Mouse (Mus musculus) stomach, postnatal 0 days (tissue): ENCODE data around the gene Mpig6b. TPM values are rescaled to one million over a fixed set of nuclear protein-coding genes. Genes with fewer than 3 reads are reported as not detected.

Experiments
- ATAC-seq: fragments of 200-750 bp; cut with Nextera tagmentation; 2 replicates; pipeline ENCODE4 v1.8.0; 2017; ENCODE audit not compliant: low FRiP score, low TSS enrichment
- DNase-seq: peaks from one replicate; pipeline ENCODE4 v3.0.0-alpha.2; 2016; ENCODE audit warnings: low spot score
- H3K27ac ChIP-seq: fragments of 300-500 bp; sonication (generic); replicated peaks from 2 replicates; pipeline ENCODE4 v1.5.1; 2014; ENCODE audit warnings: mild to moderate bottlenecking, control low read depth
- H3K27me3 ChIP-seq: fragments of 300-500 bp; sonication (generic); 2 replicates; pipeline ENCODE4 v1.6.1; 2014; ENCODE audit warnings: low read length; ENCODE audit not compliant: control insufficient read depth, insufficient read depth
- H3K36me3 ChIP-seq: fragments of 300-500 bp; sonication (generic); 2 replicates; pipeline ENCODE4 v1.6.1; 2014; ENCODE audit warnings: low read length, mixed read lengths; ENCODE audit not compliant: control insufficient read depth, insufficient read depth
- H3K4me1 ChIP-seq: fragments of 300-500 bp; sonication (generic); replicated peaks from 2 replicates; pipeline ENCODE4 v1.6.1; 2014; ENCODE audit warnings: antibody characterized with exemption; ENCODE audit not compliant: control insufficient read depth, insufficient read depth
- H3K4me2 ChIP-seq: fragments of 300-500 bp; sonication (generic); replicated peaks from 2 replicates; pipeline ENCODE4 v1.6.1; 2014; ENCODE audit warnings: low read depth, mild to moderate bottlenecking, control low read depth, moderate library complexity
- H3K4me3 ChIP-seq: fragments of 300-500 bp; sonication (generic); 2 replicates; pipeline ENCODE4 v1.5.1; 2014; ENCODE audit warnings: low read depth, low read length, control low read depth
- H3K9ac ChIP-seq: fragments of 300-500 bp; sonication (generic); 2 replicates; pipeline ENCODE4 v1.6.1; 2014; ENCODE audit warnings: mild to moderate bottlenecking, low read length, control low read depth, mixed read lengths
- H3K9me3 ChIP-seq: fragments of 300-500 bp; sonication (generic); 2 replicates; pipeline ENCODE4 v1.6.1; 2016; ENCODE audit warnings: low read length; ENCODE audit not compliant: control insufficient read depth
- CTCF ChIP-seq: IDR thresholded peaks from 2 replicates; pipeline ENCODE4 v1.5.1; 2016; ENCODE audit warnings: antibody characterized with exemption, low read depth, mild to moderate bottlenecking, moderate library complexity
- EP300 ChIP-seq: optimal IDR thresholded peaks from 2 replicates; pipeline ENCODE3; 2016; ENCODE audit warnings: antibody characterized with exemption
- WGBS: fragments of 180-500 bp; shearing (Covaris S2); extraction: QIAGEN DNeasy Blood & Tissue Kit; methylation state at CpG from one replicate; pipeline ENCODE4 v1.1.7; 2014; 5-methylcytosine and 5-hydroxymethylcytosine counted together
- polyA plus RNA-seq: library from polyadenylated mRNA; unstranded; fragments of >200 nt; fragmentation: Nextera tagmentation; extraction: Ambion mirVana; gene quantifications from 2 replicates; pipeline ENCODE4 v1.2.1, GENCODE M21; 2015

The Mpig6b gene
- polyA plus RNA-seq, 1 experiment from 2014 or later = 0.49 TPM

DNA sequence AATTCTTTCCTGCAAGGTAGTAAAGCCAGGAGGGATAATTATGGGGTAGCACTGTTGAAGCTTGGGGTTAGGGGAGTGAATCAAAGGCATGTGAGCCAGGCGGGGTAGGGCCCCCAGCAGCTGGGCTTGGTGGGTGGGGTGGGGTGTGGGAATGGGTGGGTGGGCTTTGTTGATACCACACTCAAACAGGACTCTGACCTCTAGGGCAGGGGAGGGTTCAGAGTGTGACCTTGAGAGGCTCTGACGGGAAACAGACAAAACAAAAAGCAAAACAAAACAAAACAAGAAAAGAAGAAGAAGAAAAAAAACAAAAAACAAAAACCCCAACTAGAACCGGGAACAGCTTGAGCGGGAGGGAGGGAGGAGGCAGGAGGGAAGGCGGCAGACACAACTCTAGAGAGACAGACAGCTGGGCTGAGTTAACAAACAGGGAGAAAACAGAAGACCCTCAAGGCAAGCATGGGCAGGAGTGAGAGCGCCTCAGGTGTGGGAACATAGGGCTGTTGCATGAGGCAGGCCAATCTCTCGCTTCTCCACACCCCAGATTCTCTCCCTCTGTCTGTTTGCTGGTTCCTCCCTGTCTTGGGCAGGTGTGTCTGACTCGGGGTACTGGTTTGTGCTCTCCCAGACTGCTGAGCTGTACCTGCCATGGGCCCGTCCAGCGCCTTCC lies 10.7 kb upstream of the Mpig6b start, which contains the start of gene Ly6g6e:
Gene Ly6g6e (plus strand): TSS at position 396 of the 670 bp plus-strand sequence.
- no peaks in the 10 kb centered on the region for H3K36me3 ChIP-seq
- ATAC-seq (no peak), DNase-seq (no peak)
- peak within 1 kb of the TSS; percentile 41 for H3K9ac ChIP-seq
- peak within 1 kb of the TSS; percentile 84 for H3K27ac ChIP-seq
- H3K4me1 ChIP-seq = no peaks in the 10 kb centered on the region; the same call in 1 of the 2 replicates
- H3K4me3 ChIP-seq = peak within 1 kb of the TSS; percentile 22
- H3K27me3 ChIP-seq = no peaks in the 10 kb centered on the region
- WGBS = 29% methylated on average over 10 of the region's 10 CpGs
- TF ChIP-seq CTCF (no peak), EP300 (no peak)
- no peaks in the 10 kb centered on the region for H3K9me3 ChIP-seq
- peak within 1 kb of the TSS; percentile 52 for H3K4me2 ChIP-seq

DNA sequence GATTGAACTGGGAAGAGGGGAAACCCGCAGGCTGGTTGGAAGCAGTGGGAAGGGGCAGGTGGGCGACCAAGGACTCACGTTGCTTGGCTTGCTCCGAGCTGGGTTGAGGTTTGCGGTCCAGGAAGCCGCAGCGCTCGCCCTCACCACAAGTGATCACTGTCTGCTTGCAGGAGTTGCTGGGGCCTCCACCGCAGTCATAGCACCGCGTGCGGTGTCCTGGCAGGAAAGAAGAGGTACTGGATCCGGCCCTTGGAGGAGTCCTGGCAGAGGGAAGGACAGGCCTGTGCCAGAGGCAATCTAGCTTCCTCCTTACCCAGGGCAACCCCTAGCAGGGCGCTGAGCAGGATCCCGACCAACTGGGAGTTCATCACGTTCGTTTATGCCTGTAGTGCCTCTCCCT lies 8.1 kb upstream of the Mpig6b start:
- TF ChIP-seq EP300 = no peak
- no peak for TF ChIP-seq CTCF
- Histone ChIP-seq H3K4me1 (no peaks in the 10 kb centered on the region), H3K4me3 (no peak overlapping the region), H3K9me3 (no peaks in the 10 kb centered on the region), H3K27ac (no peak overlapping the region), H3K27me3 (no peaks in the 10 kb centered on the region), H3K9ac (no peak overlapping the region), H3K36me3 (no peaks in the 10 kb centered on the region), H3K4me2 (no peak overlapping the region)
- DNase-seq = no peak
- 56% methylated on average over 17 of the region's 17 CpGs for WGBS
- ATAC-seq = no peak

DNA sequence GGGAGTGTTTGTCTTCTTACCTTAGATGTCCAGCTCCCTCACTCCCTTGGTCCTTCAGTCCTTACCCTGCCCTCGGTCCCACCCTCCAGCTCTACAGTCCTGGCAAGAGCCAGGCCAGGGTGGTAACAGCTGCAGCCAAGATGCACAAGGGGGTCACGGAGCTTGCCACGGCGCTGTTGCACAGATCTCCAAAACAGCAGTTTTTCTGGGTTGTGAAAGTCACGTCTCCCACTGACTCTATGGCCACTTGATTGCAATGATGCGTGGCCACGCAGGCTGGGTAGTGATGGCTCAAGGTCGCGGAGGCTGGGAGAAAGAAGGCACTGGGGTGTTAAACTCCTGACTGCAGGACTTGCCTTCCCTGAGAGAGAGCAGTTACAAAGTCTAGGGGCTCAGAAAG lies 5.5 kb upstream of the Mpig6b start:
- Histone ChIP-seq H3K4me1 (no peaks in the 10 kb centered on the region), H3K27ac (no peak overlapping the region; the same call in 1 of the 2 replicates), H3K4me3 (no peak overlapping the region), H3K9ac (no peak overlapping the region), H3K9me3 (no peaks in the 10 kb centered on the region), H3K4me2 (no peak overlapping the region), H3K27me3 (no peaks in the 10 kb centered on the region), H3K36me3 (no peaks in the 10 kb centered on the region)
- WGBS = 74% methylated on average over 9 of the region's 9 CpGs
- ATAC-seq (no peak), DNase-seq (no peak)
- no peak for TF ChIP-seq EP300
- TF ChIP-seq CTCF = no peak

DNA sequence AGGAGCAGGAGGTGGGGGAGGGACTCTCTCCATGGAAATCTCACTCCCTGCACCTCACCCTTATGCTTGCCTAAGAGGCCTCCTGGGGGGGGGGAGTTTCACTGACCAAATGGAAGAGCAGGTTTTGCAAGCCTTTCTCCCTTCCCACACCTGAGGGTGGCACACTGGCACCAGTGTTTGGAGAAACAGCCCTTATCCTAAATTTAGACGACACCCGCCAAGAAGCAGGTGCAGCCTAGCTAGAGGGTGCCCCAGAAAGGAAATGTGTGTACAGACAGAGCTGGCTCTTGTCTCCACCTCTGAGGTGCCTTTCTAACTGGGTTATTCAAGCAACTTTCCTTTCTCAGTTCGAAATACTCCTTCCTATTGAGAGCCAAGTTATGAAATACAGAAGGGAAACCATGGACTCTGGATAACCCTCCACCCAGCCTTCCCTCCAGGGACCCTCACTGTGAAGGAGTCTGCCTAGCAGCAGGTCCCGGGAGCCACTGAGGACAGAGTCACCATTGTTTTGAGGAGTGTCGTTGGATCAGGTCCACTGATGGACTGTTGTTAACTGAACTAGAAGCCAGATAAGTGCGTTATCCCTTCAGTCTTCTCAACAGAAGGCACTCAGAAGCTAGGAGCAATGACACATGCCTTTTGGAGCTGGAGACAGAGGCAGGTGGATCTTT lies 4.7 kb upstream of the Mpig6b start:
- Histone ChIP-seq H3K4me3 (no peak overlapping the region), H3K27me3 (no peaks in the 10 kb centered on the region), H3K9ac (no peak overlapping the region), H3K4me1 (no peaks in the 10 kb centered on the region), H3K9me3 (no peaks in the 10 kb centered on the region), H3K4me2 (no peak overlapping the region), H3K36me3 (no peaks in the 10 kb centered on the region), H3K27ac (peak overlapping the region; percentile 49; the same call in 1 of the 2 replicates)
- DNase-seq (peak; percentile 68), ATAC-seq (no peak)
- WGBS = 30% methylated on average over 6 of the region's 6 CpGs
- TF ChIP-seq CTCF (peak; percentile 47), EP300 (no peak)

DNA sequence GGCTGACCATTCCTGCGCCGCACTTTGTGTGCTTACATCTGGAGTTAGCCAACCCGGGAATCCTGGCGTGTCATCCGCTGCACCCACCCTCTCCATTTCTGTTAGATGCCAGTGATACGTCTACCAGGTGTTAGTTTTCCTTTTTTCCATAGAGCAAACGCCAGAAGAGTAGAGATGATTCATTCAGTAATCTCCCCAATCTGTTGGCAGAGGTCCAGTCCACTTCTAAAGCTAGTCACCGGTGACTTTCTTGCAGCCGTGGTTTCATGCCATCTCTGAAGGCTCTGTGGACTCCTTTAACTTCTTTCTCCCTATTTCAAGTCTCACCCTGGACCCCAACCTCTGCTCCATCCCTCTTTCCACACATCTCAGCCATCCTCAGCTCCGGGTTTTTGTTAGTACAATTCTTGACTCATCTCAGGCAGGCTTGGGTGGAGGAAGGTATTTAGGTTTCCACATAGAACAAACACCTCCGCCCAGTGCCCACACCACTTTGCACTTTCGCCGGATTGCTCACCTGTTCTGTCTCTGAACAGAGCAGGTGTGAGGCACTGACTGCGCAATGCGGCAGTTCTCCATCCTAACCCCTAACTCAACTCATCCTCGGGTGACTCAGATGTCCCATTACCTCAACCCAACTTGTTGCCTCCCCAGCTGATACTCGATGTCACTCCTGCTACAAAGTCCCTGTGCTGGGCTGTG lies 2.4 kb upstream of the Mpig6b start:
- H3K4me1 ChIP-seq = 0 out of 2 replicates have a peak, but pooled peaks cover 2% of the 10 kb centered on the region
- DNase-seq = peak; percentile 66

More for the DNA sequence above, 2.4 kb upstream of the Mpig6b start:
- no peaks in the 10 kb centered on the region for H3K9me3 ChIP-seq
- no peak overlapping the region for H3K4me2 ChIP-seq
- TF ChIP-seq EP300 (no peak), CTCF (no peak)
- ATAC-seq = peak; percentile 54
- H3K27me3 ChIP-seq = no peaks in the 10 kb centered on the region
- H3K36me3 ChIP-seq = no peaks in the 10 kb centered on the region
- H3K9ac ChIP-seq = no peak overlapping the region
- peak overlapping the region; percentile 71 for H3K27ac ChIP-seq
- 44% methylated on average over 17 of the region's 17 CpGs for WGBS
- peak overlapping the region; percentile 6; the same call in 1 of the 2 replicates for H3K4me3 ChIP-seq
